Mouse (Mus musculus): Measurements from ENCODE around the gene Fgf4. TPM values are rescaled to one million over a fixed set of nuclear protein-coding genes. Genes with fewer than 3 reads are reported as not detected.
A peak's percentile ranks its signal among the peaks of the same experiment; 100 is the strongest.

The Fgf4 gene
- polyA plus RNA-seq, 1 experiment from 2014 or later = not detected

GRCm38 (mm10) chr7:144828369-144828768 lies 18.8 kb upstream of the Fgf4 start:
- DNase-seq (no peak), ATAC-seq (no peak)
- no peaks in the 10 kb centered on the region for H3K27me3 ChIP-seq (ENCODE audit: insufficient read depth, low read length)
- no peaks in the 10 kb centered on the region for H3K9me3 ChIP-seq (ENCODE audit: low read length)
- no peak overlapping the region for H3K4me3 ChIP-seq (ENCODE audit: low read depth, low read length)
- H3K4me1 ChIP-seq (ENCODE audit: insufficient read depth) = no peaks in the 10 kb centered on the region
- H3K27ac ChIP-seq (ENCODE audit: low read depth) = no peak overlapping the region
- H3K4me2 ChIP-seq (ENCODE audit: low read depth, low read length) = no peak overlapping the region
- TF ChIP-seq CTCF (IDR thresholded peaks at IDR 0.05; ENCODE audit: low read depth) = no peak
- TF ChIP-seq EP300 (IDR thresholded peaks at IDR 0.05; ENCODE audit: low read depth) = no peak
- H3K36me3 ChIP-seq (replicated peaks; ENCODE audit: insufficient read depth, low read length) = no peaks in the 10 kb centered on the region
- H3K9ac ChIP-seq (replicated peaks) = no peak overlapping the region
- 77% methylated on average over 11 of the region's 11 CpGs for whole genome bisulfite sequencing (ENCODE audit: insufficient replicate concordance)

GRCm38 (mm10) chr7:144837891-144838488 lies 9.2 kb upstream of the Fgf4 start, which contains the start of gene Fgf3:
Gene Fgf3 (plus strand): TSS chr7:144838083.
- no peaks in the 10 kb centered on the region for H3K4me1 ChIP-seq (ENCODE audit: insufficient read depth)
- no peaks in the 10 kb centered on the region for H3K36me3 ChIP-seq (replicated peaks; ENCODE audit: insufficient read depth, low read length)
- no peak for ATAC-seq
- H3K27me3 ChIP-seq (ENCODE audit: insufficient read depth, low read length) = peaks cover 57% of the 10 kb centered on the region
- no peak within 1 kb of the TSS for H3K9ac ChIP-seq (replicated peaks)
- no peak for DNase-seq
- 3% methylated on average over 41 of the region's 43 CpGs for WGBS (ENCODE audit: insufficient replicate concordance)
- no peak for TF ChIP-seq EP300 (IDR thresholded peaks at IDR 0.05; ENCODE audit: low read depth)
- TF ChIP-seq CTCF (IDR thresholded peaks at IDR 0.05; ENCODE audit: low read depth) = no peak
- peak within 1 kb of the TSS; percentile 35 for H3K4me2 ChIP-seq (ENCODE audit: low read depth, low read length)
- H3K4me3 ChIP-seq (ENCODE audit: low read depth, low read length) = peak within 1 kb of the TSS; percentile 17
- H3K27ac ChIP-seq (ENCODE audit: low read depth) = no peak within 1 kb of the TSS
- no peaks in the 10 kb centered on the region for H3K9me3 ChIP-seq (ENCODE audit: low read length)

DNA sequence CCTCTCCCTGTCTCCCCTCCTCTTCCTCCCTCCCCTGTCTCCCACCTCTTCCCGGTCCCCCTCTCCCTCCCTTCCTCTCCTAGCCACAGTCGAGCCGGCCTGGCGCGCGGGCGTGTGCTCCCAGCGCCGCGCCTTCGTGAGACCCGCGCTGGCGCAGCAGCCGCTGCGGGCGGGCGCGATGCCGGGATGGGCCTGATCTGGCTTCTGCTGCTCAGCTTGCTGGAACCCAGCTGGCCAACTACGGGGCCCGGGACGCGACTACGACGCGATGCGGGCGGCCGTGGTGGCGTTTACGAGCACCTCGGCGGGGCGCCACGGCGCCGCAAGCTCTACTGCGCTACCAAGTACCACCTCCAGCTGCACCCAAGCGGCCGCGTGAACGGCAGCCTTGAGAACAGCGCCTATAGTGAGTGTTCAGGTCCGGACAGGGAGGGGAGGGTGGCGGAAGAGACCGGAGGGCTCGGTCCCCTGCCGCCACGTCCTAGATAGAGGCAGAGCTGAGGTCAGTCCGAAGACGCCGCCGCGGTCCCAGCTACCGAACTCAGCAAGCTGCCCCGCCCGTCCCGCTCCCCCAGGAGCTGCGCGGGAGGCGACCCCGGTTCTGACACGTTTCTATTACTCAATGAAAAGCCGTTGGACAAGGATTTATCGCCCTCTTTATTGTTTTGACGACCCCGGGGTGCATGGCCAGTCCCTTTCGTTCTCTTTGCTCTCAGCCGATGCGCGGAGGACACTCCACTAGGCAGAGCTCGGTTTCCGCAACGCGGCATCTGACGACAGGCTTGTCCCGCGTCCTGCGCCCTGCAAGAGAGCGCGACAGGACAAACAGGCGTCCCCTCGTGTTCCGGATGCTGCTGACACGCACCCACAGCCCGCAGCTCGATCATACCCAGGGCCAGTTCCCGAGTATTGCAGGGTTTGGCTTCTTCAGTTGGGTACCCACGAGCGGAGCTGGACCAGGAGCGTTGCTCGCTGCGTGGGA lies 8.4 kb upstream of the Fgf4 start:
- DNase-seq (no peak), ATAC-seq (no peak)
- TF ChIP-seq EP300 (IDR thresholded peaks at IDR 0.05; ENCODE audit: low read depth) = no peak
- no peak for TF ChIP-seq CTCF (IDR thresholded peaks at IDR 0.05; ENCODE audit: low read depth)
- no peak overlapping the region for H3K9ac ChIP-seq (replicated peaks)
- H3K9me3 ChIP-seq (ENCODE audit: low read length) = no peaks in the 10 kb centered on the region
- H3K36me3 ChIP-seq (replicated peaks; ENCODE audit: insufficient read depth, low read length) = no peaks in the 10 kb centered on the region
- no peak overlapping the region for H3K27ac ChIP-seq (ENCODE audit: low read depth)
- peak overlapping the region; percentile 17 for H3K4me3 ChIP-seq (ENCODE audit: low read depth, low read length)
- peaks cover 60% of the 10 kb centered on the region for H3K27me3 ChIP-seq (ENCODE audit: insufficient read depth, low read length)
- under 1% methylated on average over 92 of the region's 94 CpGs for WGBS (ENCODE audit: insufficient replicate concordance)
- peak overlapping the region; percentile 35 for H3K4me2 ChIP-seq (ENCODE audit: low read depth, low read length)
- H3K4me1 ChIP-seq (ENCODE audit: insufficient read depth) = no peaks in the 10 kb centered on the region

- no peaks in the 10 kb centered on the region for H3K9me3 ChIP-seq (ENCODE audit: low read length)
- no peaks in the 10 kb centered on the region for H3K36me3 ChIP-seq (replicated peaks; ENCODE audit: insufficient read depth, low read length)
- H3K27ac ChIP-seq (ENCODE audit: low read depth) = no peak overlapping the region
- peaks cover 10% of the 10 kb centered on the region; the same call in 1 of the 2 replicates for H3K27me3 ChIP-seq (ENCODE audit: insufficient read depth, low read length)
- DNase-seq (peak; percentile 58), ATAC-seq (no peak)
- H3K9ac ChIP-seq (replicated peaks) = no peak overlapping the region
- no peak overlapping the region for H3K4me3 ChIP-seq (ENCODE audit: low read depth, low read length)
- no peaks in the 10 kb centered on the region for H3K4me1 ChIP-seq (ENCODE audit: insufficient read depth)
- TF ChIP-seq CTCF (IDR thresholded peaks at IDR 0.05; ENCODE audit: low read depth) (peak; percentile 81), EP300 (IDR thresholded peaks at IDR 0.05; ENCODE audit: low read depth) (no peak)
- no peak overlapping the region for H3K4me2 ChIP-seq (ENCODE audit: low read depth, low read length)
- WGBS (ENCODE audit: insufficient replicate concordance) = 14% methylated on average over 4 of the region's 4 CpGs
Measured at GRCm38 (mm10) chr7:144846158-144846557, 1.0 kb upstream of the Fgf4 start.

DNA sequence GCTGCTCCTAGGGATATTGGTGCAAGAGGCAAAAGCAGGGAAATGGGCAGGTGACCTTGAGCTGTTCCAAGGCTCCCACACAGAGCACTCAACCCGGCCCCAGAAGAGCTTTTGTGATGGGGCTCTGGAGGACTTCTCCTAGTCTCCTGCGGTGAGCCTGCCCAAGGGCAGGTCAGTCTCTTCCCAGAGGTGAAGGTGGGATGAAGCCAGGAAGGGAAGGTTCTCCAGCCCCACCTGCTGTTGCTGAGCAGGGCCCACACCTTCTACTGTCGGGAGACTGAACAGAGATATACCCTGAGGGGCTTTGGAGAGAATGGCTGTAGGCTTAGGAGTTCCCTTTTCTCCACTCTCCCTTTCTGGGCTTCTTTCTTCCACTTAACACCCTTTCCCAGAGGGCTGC lies 4.2 kb downstream of the Fgf4 start:
- Histone ChIP-seq H3K36me3 (replicated peaks; ENCODE audit: insufficient read depth, low read length) (no peaks in the 10 kb centered on the region), H3K4me2 (ENCODE audit: low read depth, low read length) (no peak overlapping the region), H3K4me1 (ENCODE audit: insufficient read depth) (no peaks in the 10 kb centered on the region), H3K27ac (ENCODE audit: low read depth) (no peak overlapping the region), H3K4me3 (ENCODE audit: low read depth, low read length) (no peak overlapping the region), H3K9me3 (ENCODE audit: low read length) (no peaks in the 10 kb centered on the region), H3K27me3 (ENCODE audit: insufficient read depth, low read length) (no peaks in the 10 kb centered on the region), H3K9ac (replicated peaks) (no peak overlapping the region)
- no peak for DNase-seq
- ATAC-seq = no peak
- WGBS (ENCODE audit: insufficient replicate concordance) = 40% methylated on average over 3 of the region's 3 CpGs
- TF ChIP-seq CTCF (IDR thresholded peaks at IDR 0.05; ENCODE audit: low read depth) (no peak), EP300 (IDR thresholded peaks at IDR 0.05; ENCODE audit: low read depth) (no peak)

DNA sequence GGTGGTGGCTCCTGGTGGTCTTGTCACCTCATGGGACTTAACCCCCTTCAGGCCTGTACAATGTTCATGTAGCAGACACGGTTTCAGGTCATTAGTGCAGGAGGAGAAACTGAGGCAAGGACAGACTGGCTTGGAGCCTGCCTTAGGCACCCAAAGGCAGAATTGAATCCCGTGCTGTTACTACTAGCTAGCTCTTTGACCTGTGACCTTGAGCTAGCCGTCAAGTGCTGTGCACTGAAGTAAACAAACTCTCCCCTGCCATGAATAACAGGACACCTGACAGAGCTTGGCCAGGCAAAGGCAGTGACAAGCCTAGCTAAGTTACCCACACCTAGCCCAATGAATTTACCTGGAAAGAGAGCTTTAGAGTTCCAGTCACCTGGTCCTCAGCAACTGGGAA lies 7.8 kb downstream of the Fgf4 start:
- Histone ChIP-seq H3K27ac (ENCODE audit: low read depth) (no peak overlapping the region), H3K4me1 (ENCODE audit: insufficient read depth) (no peaks in the 10 kb centered on the region), H3K9me3 (ENCODE audit: low read length) (no peaks in the 10 kb centered on the region), H3K4me3 (ENCODE audit: low read depth, low read length) (no peak overlapping the region), H3K4me2 (ENCODE audit: low read depth, low read length) (no peak overlapping the region), H3K27me3 (ENCODE audit: insufficient read depth, low read length) (peaks cover 7% of the 10 kb centered on the region), H3K36me3 (replicated peaks; ENCODE audit: insufficient read depth, low read length) (no peaks in the 10 kb centered on the region), H3K9ac (replicated peaks) (no peak overlapping the region)
- ATAC-seq (no peak), DNase-seq (no peak)
- WGBS (ENCODE audit: insufficient replicate concordance) = 38% methylated on average over 3 of the region's 3 CpGs
- no peak for TF ChIP-seq EP300 (IDR thresholded peaks at IDR 0.05; ENCODE audit: low read depth)
- no peak for TF ChIP-seq CTCF (IDR thresholded peaks at IDR 0.05; ENCODE audit: low read depth)
